Mouse (Mus musculus) embryonic facial prominence, embryonic 15.5 days (tissue): Measurements from ENCODE around the gene Tmem119. TPM values are rescaled to one million over a fixed set of nuclear protein-coding genes. Genes with fewer than 3 reads are reported as not detected.
"Not testable (repeated sequence)": the region's sequence is repeated elsewhere in the genome, so short reads cannot be mapped to it uniquely, and the experiment has no call there.

ENCODE experiments used
- ATAC-seq: fragments of 200-750 bp; cut with Nextera tagmentation; 2 replicates; pipeline ENCODE4 v1.8.0; 2017; ENCODE audit warnings: low read depth, moderate TSS enrichment; ENCODE audit not compliant: insufficient number of reproducible peaks, low FRiP score, low TSS enrichment
- H3K27ac ChIP-seq: fragments of 300-500 bp; sonication (generic); replicated peaks from 2 replicates; pipeline ENCODE4 v1.5.1; 2015; ENCODE audit warnings: mild to moderate bottlenecking, inconsistent platforms
- H3K27me3 ChIP-seq: fragments of 300-500 bp; sonication (generic); 2 replicates; pipeline ENCODE4 v1.6.1; 2015; ENCODE audit warnings: inconsistent platforms
- H3K36me3 ChIP-seq: fragments of 300-500 bp; sonication (generic); 2 replicates; pipeline ENCODE4 v1.6.1; 2015; ENCODE audit warnings: mild to moderate bottlenecking, inconsistent platforms
- H3K4me1 ChIP-seq: fragments of 300-500 bp; sonication (generic); 2 replicates; pipeline ENCODE4 v1.6.1; 2015; ENCODE audit warnings: inconsistent platforms
- H3K4me2 ChIP-seq: fragments of 300-500 bp; sonication (generic); replicated peaks from 2 replicates; pipeline ENCODE4 v1.6.1; 2015; ENCODE audit warnings: mild to moderate bottlenecking, inconsistent platforms
- H3K4me3 ChIP-seq: fragments of 300-500 bp; sonication (generic); replicated peaks from 2 replicates; pipeline ENCODE4 v1.5.1; 2015; ENCODE audit warnings: mild to moderate bottlenecking, inconsistent platforms
- H3K9ac ChIP-seq: fragments of 300-500 bp; sonication (generic); 2 replicates; pipeline ENCODE4 v1.6.1; 2015; ENCODE audit warnings: inconsistent platforms
- H3K9me3 ChIP-seq: fragments of 300-500 bp; sonication (generic); replicated peaks from 2 replicates; pipeline ENCODE4 v1.6.1; 2016; ENCODE audit warnings: inconsistent platforms
- WGBS: fragments of 180-500 bp; shearing (Covaris S2); methylation state at CpG from one replicate; pipeline ENCODE4 v1.1.7; 2015; 5-methylcytosine and 5-hydroxymethylcytosine counted together
- polyA plus RNA-seq: library from polyadenylated mRNA; unstranded; fragments of >200 nt; fragmentation: Nextera tagmentation; extraction: Ambion mirVana; gene quantifications from 2 replicates; pipeline ENCODE4 v1.2.1, GENCODE M21; 2015

The Tmem119 gene
- polyA plus RNA-seq, 1 experiment from 2014 or later = 197 TPM

DNA sequence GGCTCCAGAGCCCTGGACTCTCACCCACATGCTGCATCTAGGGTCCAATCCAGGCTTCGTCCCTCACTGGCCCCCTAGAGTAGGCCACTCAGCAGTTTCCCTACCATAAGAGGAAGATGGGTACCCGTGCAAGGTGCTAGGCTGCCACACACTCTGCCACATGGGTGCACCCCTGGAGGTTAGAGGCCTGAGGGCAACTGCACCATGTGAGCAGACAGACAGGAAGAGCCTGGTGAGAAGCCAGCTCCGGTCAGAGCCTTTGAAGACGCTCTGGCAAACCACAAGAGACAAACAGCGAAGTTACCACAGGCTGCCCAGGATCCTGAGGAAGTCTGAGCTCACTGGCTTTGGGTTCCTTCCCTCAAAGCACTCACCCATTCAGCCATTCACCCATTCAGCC is 13.3 kb downstream of the Tmem119 start:
- no peak for ATAC-seq
- Histone ChIP-seq H3K9me3 (no peaks in the 10 kb centered on the region), H3K9ac (no peak overlapping the region), H3K27me3 (no peaks in the 10 kb centered on the region), H3K36me3 (no peaks in the 10 kb centered on the region), H3K4me2 (no peak overlapping the region), H3K27ac (no peak overlapping the region; the same call in 1 of the 2 replicates), H3K4me3 (no peak overlapping the region), H3K4me1 (peaks cover 60% of the 10 kb centered on the region)
- 67% methylated on average over 5 of the region's 5 CpGs for WGBS

DNA sequence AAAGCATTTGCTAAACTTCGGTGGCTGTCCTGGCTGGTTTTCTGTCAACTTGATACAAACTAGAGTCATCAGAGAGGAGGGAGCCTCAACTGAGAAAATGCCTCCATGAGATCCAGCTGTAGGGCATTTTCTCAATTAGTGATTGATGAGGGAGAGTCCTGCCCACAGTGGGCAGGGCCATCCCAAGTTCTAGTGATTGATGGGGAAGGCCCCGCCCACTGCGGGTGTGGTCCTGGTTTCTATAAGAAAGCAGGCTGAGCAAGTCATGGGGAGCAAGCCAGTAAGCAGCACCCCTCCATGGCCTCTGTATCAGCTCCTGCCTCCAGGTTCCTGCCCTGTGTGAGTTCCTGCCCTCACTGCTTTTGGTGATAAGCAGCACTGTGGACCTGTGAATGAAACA is 16.2 kb downstream of the Tmem119 start:
- Histone ChIP-seq H3K4me1 (peaks cover 54% of the 10 kb centered on the region), H3K4me2 (peak overlapping the region; percentile 25; the same call in 1 of the 2 replicates), H3K27ac (peak overlapping the region; percentile 91)
- H3K9me3 ChIP-seq, H3K9ac ChIP-seq, H3K27me3 ChIP-seq, ATAC-seq, H3K4me3 ChIP-seq, H3K36me3 ChIP-seq: not testable (repeated sequence)
- WGBS = 27% methylated on average over 3 of the region's 3 CpGs

DNA sequence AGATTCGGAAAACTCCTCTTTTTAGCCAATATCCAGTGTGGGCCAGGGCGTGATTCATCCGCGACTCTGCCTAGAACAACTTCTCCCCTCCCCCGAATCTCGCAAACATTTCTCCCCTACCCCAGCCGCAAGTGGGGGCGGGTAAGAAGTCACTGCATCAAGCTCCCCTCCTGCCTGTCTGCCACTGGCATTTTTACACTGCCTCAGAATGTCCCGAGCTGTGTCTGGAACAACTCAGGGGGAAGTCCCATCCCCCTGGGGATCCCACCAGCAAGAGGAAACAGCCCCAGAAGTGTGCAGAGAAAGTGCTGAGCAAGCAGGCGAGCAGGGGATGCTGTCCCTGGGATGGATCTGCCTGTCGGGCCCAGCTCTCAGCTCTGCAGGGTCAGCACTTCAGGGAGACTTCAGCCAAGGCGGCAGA is 16.7 kb downstream of the Tmem119 start:
- H3K4me2 ChIP-seq = peak overlapping the region; percentile 25; the same call in 1 of the 2 replicates
- H3K9me3 ChIP-seq = no peaks in the 10 kb centered on the region
- H3K27me3 ChIP-seq = no peaks in the 10 kb centered on the region
- H3K36me3 ChIP-seq = no peaks in the 10 kb centered on the region
- no peak overlapping the region for H3K9ac ChIP-seq
- 6% methylated on average over 12 of the region's 12 CpGs for WGBS
- H3K4me1 ChIP-seq = peaks cover 49% of the 10 kb centered on the region
- peak; percentile 65 for ATAC-seq
- H3K4me3 ChIP-seq = no peak overlapping the region
- peak overlapping the region; percentile 91 for H3K27ac ChIP-seq

DNA sequence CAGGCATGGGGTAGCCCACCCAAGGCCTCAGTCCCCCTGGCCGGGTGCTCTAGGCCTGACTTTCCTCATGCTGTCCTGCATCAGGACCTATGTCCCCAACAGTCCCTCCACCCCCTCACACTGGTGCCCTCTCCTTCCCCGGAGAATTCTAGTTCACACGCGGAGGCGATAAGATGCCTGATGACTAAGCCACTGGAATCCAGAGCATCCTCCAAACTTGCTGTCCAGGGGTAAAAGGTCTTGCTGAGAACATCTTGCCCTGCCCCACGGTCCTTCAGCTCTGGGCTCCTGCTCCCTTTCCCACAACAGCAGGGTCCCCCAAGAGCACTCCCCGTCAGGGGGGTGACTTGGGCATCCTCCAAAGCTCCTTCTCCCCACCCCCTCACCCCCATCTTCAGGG is 17.7 kb downstream of the Tmem119 start:
- no peak overlapping the region for H3K4me2 ChIP-seq
- no peaks in the 10 kb centered on the region for H3K9me3 ChIP-seq
- H3K27me3 ChIP-seq = no peaks in the 10 kb centered on the region
- H3K36me3 ChIP-seq = 0 out of 2 replicates have a peak, but pooled peaks cover 2% of the 10 kb centered on the region
- no peak for ATAC-seq
- peaks cover 43% of the 10 kb centered on the region for H3K4me1 ChIP-seq
- 88% methylated on average over 7 of the region's 7 CpGs for WGBS
- H3K27ac ChIP-seq = peak overlapping the region; percentile 91
- no peak overlapping the region for H3K9ac ChIP-seq
- no peak overlapping the region for H3K4me3 ChIP-seq

DNA sequence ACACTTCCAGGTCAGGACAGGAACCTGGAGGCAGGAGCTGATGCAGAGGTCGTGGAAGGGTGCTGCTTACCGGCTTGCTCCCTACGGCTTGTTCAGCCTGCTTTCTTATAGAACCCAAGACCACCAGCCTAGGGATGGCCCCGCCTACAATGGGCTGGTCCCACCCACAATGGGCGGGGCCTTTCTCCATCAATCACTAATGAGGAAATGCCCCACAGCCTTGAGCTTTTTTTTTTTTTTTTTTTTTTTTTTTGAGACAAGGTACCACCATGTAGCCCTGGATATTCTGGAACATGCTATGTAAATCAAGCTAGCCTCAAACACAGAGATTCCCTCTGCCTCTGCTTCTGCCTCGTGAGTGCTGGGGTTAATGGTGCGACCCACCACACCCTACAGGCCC is 18.4 kb downstream of the Tmem119 start:
- Histone ChIP-seq H3K4me1 (peaks cover 40% of the 10 kb centered on the region), H3K9me3 (no peaks in the 10 kb centered on the region), H3K27me3 (no peaks in the 10 kb centered on the region), H3K36me3 (peaks cover 7% of the 10 kb centered on the region; the same call in 1 of the 2 replicates), H3K27ac (no peak overlapping the region), H3K4me2 (no peak overlapping the region), H3K9ac (no peak overlapping the region), H3K4me3 (no peak overlapping the region)
- WGBS = 80% methylated on average over 7 of the region's 7 CpGs
- ATAC-seq = no peak

DNA sequence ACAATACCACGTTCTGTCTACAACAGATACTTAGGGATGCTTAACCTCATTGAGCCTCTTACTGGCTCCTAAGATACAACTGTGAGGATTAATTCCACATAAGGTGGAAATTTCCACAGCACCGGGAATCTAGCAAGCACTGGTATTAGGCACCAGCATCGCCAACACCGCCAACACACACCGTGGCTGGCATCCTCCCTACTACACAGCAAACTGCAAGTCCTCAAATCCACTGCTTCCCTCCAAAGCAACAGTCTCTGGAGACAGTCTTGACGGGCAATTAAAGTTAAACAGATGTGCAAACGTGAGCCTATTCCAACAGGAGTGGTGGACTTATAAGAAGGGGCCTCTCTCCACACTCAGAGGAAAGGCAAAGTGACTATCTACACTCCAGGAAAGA is 19.1 kb downstream of the Tmem119 start:
- WGBS = 56% methylated on average over 7 of the region's 7 CpGs
- H3K9me3 ChIP-seq = no peaks in the 10 kb centered on the region
- no peak overlapping the region for H3K27ac ChIP-seq
- no peak for ATAC-seq
- no peak overlapping the region for H3K4me3 ChIP-seq
- H3K27me3 ChIP-seq = no peaks in the 10 kb centered on the region
- H3K36me3 ChIP-seq = peaks cover 13% of the 10 kb centered on the region
- peaks cover 36% of the 10 kb centered on the region for H3K4me1 ChIP-seq
- no peak overlapping the region for H3K4me2 ChIP-seq
- no peak overlapping the region for H3K9ac ChIP-seq

DNA sequence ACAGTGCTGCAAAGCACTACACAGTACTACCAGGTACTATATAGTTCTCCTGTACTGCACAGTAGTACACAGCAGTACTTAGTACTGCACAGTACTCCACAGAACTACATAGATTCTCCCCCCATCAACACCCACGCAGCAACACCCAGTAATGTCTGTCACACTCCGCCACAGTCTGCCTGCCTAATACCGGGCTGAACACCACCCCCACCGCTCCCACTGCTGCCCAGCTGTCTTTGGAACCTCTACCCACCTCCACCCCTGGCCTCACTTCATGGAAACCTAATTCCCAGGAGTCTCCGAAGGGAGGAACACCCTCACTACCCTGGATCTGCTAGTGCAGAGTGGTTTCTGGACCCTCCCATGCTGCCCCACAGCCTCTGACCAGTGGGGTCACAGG is 19.6 kb downstream of the Tmem119 start:
- Histone ChIP-seq H3K27ac (no peak overlapping the region), H3K9ac (no peak overlapping the region), H3K4me3 (no peak overlapping the region), H3K4me1 (peaks cover 36% of the 10 kb centered on the region), H3K27me3 (no peaks in the 10 kb centered on the region), H3K4me2 (no peak overlapping the region), H3K36me3 (peaks cover 18% of the 10 kb centered on the region), H3K9me3 (no peaks in the 10 kb centered on the region)
- WGBS = 79% methylated on average over 5 of the region's 5 CpGs
- no peak for ATAC-seq

DNA sequence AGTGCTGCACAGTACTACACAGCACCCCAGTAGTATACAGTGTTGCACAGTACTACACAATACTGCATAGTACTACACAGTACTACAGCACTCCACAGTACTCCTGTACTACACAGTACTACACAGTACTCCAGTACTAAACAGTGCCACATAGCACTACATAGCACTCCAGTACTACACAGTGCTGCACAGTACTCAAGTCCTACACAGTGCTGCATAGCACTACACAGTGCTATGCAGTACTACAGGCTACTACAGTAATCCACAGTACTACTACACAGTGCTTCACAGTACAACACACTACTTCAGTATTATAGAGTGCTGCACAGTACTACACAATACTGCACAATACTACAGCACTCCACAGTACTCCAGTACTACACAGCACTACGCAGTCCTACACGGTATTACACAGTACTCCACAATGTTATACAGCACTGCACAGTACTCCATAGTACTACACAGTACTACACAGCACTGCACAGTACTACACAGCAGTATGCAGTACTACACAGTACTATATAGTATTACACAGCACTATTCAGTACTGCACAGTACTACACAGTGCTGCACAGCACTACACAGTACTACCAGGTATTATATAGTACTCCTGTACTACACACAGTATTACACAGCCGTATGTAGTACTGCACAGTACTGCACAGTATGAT is 20.1 kb downstream of the Tmem119 start:
- Histone ChIP-seq H3K4me3 (no peak overlapping the region), H3K36me3 (peaks cover 24% of the 10 kb centered on the region), H3K27ac (no peak overlapping the region), H3K27me3 (no peaks in the 10 kb centered on the region), H3K9ac (no peak overlapping the region), H3K4me1 (peaks cover 36% of the 10 kb centered on the region), H3K4me2 (no peak overlapping the region), H3K9me3 (no peaks in the 10 kb centered on the region)
- ATAC-seq = 0 out of 2 replicates have a peak, but pooled peaks have one; percentile 7
- 95% methylated on average over 3 of the region's 3 CpGs for WGBS

DNA sequence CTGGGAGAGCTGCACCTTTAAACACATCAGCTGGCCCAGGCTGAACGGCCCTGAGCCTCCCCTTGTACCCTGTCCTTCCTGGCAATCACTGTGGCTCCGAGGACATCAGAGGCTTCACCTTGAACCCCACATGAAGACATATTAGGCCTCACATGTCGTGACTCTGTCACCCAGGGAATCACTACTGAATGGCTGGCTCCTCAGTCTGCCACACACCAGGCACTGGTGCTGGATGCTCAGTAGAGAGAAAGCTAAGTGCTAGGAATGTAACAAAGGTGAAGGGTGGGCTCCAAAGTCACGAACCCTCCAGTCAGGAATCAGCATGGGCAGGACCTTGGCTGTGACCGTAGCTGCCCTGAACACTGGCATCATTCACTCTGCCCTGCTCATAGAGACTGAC is 20.7 kb downstream of the Tmem119 start:
- no peak for ATAC-seq

DNA sequence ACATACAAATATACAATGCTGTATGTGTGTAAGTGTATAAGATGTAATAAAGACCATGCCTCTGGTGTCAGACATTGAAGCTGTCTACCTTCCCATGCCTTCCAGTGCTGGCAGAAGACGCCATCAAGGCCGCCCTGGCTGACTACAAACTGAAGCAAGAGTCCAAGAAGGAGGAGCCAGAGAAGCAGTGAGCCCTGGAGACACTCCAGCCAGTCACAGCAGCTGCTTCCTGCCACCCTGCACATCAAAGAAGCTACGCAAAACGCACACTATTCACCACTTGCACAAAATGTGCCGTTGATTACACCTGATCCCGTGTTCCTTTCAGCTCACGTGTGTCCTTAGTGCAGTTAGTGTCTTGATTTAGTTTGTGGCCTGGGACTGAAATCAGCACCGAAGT is 22.6 kb downstream of the Tmem119 start:
- peaks cover 32% of the 10 kb centered on the region for H3K4me1 ChIP-seq
- not testable (repeated sequence) for H3K4me2 ChIP-seq, H3K9me3 ChIP-seq, H3K9ac ChIP-seq, H3K27me3 ChIP-seq, H3K27ac ChIP-seq, H3K4me3 ChIP-seq, ATAC-seq
- 82% methylated on average over 8 of the region's 8 CpGs for WGBS
- peaks cover 34% of the 10 kb centered on the region for H3K36me3 ChIP-seq

More for the DNA sequence above, 20.7 kb downstream of the Tmem119 start:
- Histone ChIP-seq H3K9me3 (no peaks in the 10 kb centered on the region), H3K27ac (peak overlapping the region; percentile 48; the same call in 1 of the 2 replicates), H3K36me3 (peaks cover 30% of the 10 kb centered on the region), H3K4me1 (peaks cover 36% of the 10 kb centered on the region), H3K4me3 (no peak overlapping the region), H3K4me2 (no peak overlapping the region), H3K27me3 (no peaks in the 10 kb centered on the region), H3K9ac (no peak overlapping the region)
- WGBS = 74% methylated on average over 5 of the region's 5 CpGs

DNA sequence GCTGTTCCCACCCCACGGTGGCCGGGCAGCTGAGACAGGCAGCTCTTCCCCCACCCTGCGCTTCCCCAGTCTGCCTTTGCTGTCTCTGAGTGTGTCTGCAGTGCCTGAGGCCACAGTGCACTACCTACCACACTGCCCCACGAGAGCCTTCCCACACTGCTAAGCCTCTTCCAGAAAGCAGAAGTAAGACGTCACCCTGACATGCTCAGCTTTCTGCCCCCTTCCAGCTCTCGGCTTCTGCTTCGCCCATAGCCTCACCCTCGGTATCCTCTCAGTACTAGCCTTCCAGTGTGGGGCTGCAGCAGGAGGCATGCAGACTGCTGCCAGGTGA is 23.5 kb downstream of the Tmem119 start:
- Histone ChIP-seq H3K27me3 (no peaks in the 10 kb centered on the region), H3K27ac (no peak overlapping the region), H3K36me3 (peaks cover 34% of the 10 kb centered on the region), H3K9ac (no peak overlapping the region), H3K4me2 (no peak overlapping the region), H3K4me3 (no peak overlapping the region), H3K9me3 (no peaks in the 10 kb centered on the region), H3K4me1 (peaks cover 28% of the 10 kb centered on the region)
- WGBS = 89% methylated on average over 8 of the region's 8 CpGs
- ATAC-seq = no peak
